Mouse (Mus musculus) lung, postnatal 25 days (tissue): Measurements from ENCODE around the gene Mapk8ip2.
"Not testable (repeated sequence)": the region's sequence is repeated elsewhere in the genome, so short reads cannot be mapped to it uniquely, and the experiment has no call there.

ENCODE experiments used
- DNase-seq: peaks from one replicate; pipeline ENCODE4 v3.0.0; 2022; ENCODE audit warnings: low spot score

Mapk8ip2 gene

GRCm38 (mm10) chr15:89453865-89454478 is at the start of gene Mapk8ip2:
Gene Mapk8ip2 (plus strand): TSS chr15:89453913.
- no peak for DNase-seq

- no peak for DNase-seq
Measured at GRCm38 (mm10) chr15:89404831-89405623, 48.7 kb upstream of the Mapk8ip2 start.

DNA sequence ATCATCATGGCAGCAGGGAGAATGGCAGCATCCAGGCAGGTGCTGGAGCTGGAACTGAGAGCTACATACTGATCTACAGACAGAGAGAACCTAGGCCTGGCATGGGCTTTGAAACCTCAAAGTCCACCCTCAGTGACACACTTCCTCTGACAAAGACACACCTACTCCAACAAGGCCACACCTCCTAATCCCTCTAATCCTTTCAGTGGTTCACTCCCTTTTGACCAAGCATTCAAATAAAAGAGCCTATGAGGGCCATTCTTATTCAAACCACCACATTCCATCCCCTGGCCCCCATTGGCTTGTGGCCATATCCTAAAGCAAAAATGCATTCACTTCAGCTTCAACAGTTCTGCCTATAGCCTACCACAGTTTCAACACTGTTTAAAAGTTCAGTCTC is 47.0 kb upstream of the Mapk8ip2 start:
- no peak for DNase-seq

DNA sequence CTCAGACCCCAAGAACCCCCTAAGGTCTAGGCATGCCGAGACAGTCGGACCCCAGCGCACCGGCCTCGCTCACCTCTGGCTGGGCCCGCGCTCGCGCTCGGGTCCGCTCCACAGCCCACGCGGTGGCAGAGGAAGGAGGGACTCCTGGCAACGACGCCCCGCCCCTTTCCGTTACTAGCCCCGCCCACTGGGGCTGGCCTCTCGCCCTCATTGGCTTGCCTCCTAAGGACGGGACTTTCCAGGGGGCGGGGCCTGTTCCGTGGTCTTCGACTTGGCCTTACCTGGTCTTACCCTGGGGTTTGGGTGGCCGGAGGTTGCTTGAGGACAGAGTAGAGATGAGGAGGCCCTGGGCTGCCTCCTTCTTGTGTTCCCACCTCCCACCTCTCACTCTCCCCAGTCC is 43.6 kb upstream of the Mapk8ip2 start, which contains the start of gene Syce3:
TSS of gene Syce3 (minus strand) at position 386 of the 400 bp plus-strand sequence.
- no peak for DNase-seq

- no peak for DNase-seq
Measured at GRCm38 (mm10) chr15:89415282-89415681, 38.4 kb upstream of the Mapk8ip2 start.

DNA sequence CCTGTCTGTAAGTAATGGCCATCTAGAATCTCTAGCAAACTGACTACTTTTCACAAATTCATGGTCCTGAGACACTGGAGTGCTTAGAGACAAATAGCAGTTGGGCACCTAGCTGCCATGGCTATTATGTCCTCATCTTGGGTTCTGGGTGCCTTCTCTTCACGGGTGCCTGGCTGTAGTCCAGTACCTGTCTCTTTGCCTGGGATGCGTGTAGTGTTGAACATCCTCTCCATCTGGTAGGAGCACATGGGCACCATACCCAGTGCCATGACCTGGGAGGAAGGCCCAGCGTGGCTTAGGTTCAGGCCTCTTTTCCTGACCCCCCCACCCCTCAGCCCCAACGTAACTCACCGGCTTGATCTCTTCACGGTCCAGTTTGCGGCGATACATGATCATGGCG is 31.8 kb upstream of the Mapk8ip2 start:
- DNase-seq = no peak

- DNase-seq = no peak
Measured at GRCm38 (mm10) chr15:89424621-89425020, 29.1 kb upstream of the Mapk8ip2 start.

GRCm38 (mm10) chr15:89425711-89426121 is 28.0 kb upstream of the Mapk8ip2 start, which contains the start of gene Cpt1b:
Gene Cpt1b (minus strand): TSS chr15:89425863.
- no peak for DNase-seq

DNA sequence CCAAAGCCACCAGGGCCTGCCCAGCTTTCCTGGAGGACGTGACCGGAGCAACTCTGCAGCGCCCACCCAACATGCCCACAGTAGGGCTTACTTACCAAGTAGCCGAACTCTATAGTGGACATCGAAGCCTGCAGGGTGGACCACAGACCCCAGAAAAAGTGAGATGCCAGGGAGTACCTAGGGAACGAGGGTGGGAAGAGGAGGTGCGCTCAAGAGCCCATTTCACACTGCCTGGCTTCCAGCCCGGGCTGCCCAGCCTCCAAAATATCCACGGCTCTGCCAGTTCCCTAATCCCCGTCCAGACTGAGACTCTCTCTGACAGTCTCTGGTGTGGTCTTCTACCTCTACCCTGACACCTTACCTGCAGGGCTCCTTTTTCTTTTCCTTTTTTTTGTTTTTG is 27.0 kb upstream of the Mapk8ip2 start:
- no peak for DNase-seq

- DNase-seq = no peak
Measured at GRCm38 (mm10) chr15:89428136-89428790, 25.4 kb upstream of the Mapk8ip2 start.

- DNase-seq = no peak
Measured at GRCm38 (mm10) chr15:89428821-89429351, 24.8 kb upstream of the Mapk8ip2 start.

DNA sequence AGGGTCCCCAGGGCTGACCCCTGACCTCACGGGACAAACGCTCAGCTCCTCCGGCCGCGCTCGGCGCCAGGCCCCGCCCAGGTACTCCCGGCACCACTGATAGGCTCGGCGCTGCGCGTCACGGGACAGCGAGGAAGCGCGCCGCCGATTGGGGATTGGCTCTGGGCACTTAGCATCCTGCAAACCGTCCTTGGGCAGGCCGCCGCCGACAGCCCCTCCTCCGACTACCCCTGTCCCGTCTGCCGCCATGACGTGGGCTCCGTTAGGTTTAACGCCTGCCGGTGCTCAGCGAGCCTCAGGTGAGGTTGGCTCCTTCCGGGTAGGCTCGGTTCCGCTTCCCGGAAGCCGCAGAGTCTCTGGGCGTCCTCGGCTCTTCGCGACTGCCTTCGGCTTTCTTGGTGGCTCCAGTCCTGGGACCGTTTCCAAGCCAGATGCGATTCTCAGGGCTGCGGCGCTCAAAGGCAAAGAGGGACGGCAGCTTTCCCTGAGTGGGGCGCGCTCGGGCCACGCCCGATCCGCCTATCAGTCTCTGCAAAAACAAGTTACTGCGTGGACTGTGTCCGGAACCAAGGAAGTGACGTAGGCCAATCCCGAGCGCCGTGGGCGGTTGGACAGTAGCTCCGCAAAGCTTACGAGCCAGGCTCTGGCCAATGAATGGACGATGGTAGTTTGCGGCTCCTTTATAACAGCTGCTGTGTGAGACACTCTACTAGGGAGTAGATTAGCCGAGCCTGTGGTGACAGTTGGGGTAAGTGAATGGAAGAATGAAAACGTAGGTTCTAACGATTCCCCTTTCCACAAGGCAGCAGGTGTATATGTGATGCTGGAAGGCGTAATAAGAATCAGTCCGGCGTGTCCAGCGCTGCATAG is 24.1 kb upstream of the Mapk8ip2 start, which contains the start of the genes C730034F03Rik, Gm44502 and Chkb:
TSS of gene C730034F03Rik (plus strand) at position 238 of the 870 bp plus-strand sequence.
TSS of gene Gm44502 (minus strand) at position 345 of the 870 bp plus-strand sequence.
TSS of gene Chkb (minus strand) at position 557 of the 870 bp plus-strand sequence.
- peak; percentile 94 for DNase-seq

GRCm38 (mm10) chr15:89430341-89430740 is 23.4 kb upstream of the Mapk8ip2 start:
- DNase-seq = no peak

GRCm38 (mm10) chr15:89430771-89431170 is 22.9 kb upstream of the Mapk8ip2 start:
- DNase-seq = not testable (repeated sequence)

DNA sequence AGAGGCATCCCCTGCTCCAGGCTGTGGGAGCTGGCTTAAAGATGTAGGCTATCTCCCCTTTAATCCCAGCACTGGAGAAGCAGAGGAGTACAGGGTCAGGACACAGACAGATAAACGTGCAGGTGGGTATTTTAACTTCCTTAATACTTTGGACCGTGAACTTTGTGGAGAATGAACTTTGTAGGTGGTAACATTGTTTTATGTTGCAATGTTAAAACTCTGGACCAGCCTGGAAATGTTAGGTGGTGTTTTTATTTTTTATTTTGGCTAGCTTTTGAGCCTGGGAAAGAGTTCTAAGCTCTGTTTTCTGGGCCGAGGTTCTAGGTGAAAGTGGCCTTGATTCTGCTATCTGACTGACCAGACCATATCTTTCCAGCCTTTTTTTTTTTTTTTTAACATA is 22.4 kb upstream of the Mapk8ip2 start:
- no peak for DNase-seq

DNA sequence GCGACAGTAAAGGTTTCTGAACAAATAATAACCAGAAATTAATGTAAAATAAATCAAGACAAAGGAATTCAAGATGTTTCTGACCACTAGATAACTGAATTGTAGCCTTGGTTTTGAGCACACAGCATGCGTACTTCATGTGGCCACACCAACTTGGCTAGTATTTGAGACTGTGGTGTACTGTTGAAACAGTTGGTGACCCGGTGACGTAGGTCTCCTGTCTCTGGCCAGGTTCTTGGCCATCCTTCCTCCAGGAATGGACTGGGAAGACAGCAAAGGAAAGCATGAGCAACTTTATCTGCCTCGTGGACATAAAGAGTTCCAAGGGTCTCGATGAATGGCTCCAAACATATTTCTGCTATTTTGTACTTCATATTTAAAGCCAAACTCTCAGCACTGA is 21.9 kb upstream of the Mapk8ip2 start:
- DNase-seq = no peak

GRCm38 (mm10) chr15:89432946-89433345 is 20.8 kb upstream of the Mapk8ip2 start:
- no peak for DNase-seq

DNA sequence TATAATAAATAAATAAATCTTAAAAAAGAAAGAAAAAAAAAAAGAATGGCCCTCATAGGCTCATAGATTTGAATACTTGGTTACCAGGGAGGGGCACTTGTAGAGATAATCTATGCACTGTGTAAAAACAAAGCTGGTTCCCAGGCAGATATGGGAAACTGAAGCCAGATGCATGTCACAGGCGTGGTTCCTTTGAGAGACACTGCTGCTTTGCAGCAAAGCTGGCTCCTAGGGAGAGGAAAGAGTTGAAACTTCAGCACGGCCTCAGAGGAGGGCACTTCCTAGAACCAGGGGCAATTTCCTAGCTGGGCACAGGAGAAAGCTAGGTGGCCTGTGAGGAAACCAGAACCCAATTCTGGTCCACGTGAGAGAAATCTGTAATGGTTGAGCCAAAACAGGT is 19.6 kb upstream of the Mapk8ip2 start:
- no peak for DNase-seq

GRCm38 (mm10) chr15:89435878-89436277 is 17.8 kb upstream of the Mapk8ip2 start:
- no peak for DNase-seq

GRCm38 (mm10) chr15:89442486-89443070 is 11.1 kb upstream of the Mapk8ip2 start:
- DNase-seq = no peak
